Mouse (Mus musculus) liver, postnatal 0 days (tissue): ENCODE data around the gene Plekhg3.

Experiments
- CTCF ChIP-seq: sonication (generic); IDR thresholded peaks from 2 replicates; pipeline ENCODE4 v1.5.1; 2016; ENCODE audit warnings: antibody characterized with exemption, low read depth
- EP300 ChIP-seq: IDR thresholded peaks from 2 replicates; pipeline ENCODE4 v1.6.1; 2016; ENCODE audit warnings: antibody characterized with exemption, low read depth, mild to moderate bottlenecking

- TF ChIP-seq EP300: no peak
- no peak for TF ChIP-seq CTCF
Measured at GRCm38 (mm10) chr12:76523654-76524053, 7.0 kb upstream of the Plekhg3 start.
